Mouse (Mus musculus) limb, embryonic 15.5 days (tissue): Measurements from ENCODE around the gene Pcnt. TPM values are rescaled to one million over a fixed set of nuclear protein-coding genes. Genes with fewer than 3 reads are reported as not detected.

Source experiments
- ATAC-seq: fragments of 200-750 bp; cut with Nextera tagmentation; 2 replicates; pipeline ENCODE4 v1.8.0; 2017; ENCODE audit warnings: low read depth, moderate TSS enrichment; ENCODE audit not compliant: insufficient number of reproducible peaks, low FRiP score, low TSS enrichment
- H3K27ac ChIP-seq: fragments of 300-500 bp; sonication (generic); 2 replicates; pipeline ENCODE4 v1.5.1; 2015; ENCODE audit warnings: moderate library complexity, mild to moderate bottlenecking, inconsistent platforms
- H3K27me3 ChIP-seq: fragments of 300-500 bp; sonication (generic); 2 replicates; pipeline ENCODE4 v1.6.1; 2015; ENCODE audit warnings: inconsistent platforms
- H3K36me3 ChIP-seq: fragments of 300-500 bp; sonication (generic); 2 replicates; pipeline ENCODE4 v1.6.1; 2015; ENCODE audit warnings: inconsistent platforms
- H3K4me1 ChIP-seq: fragments of 300-500 bp; sonication (generic); 2 replicates; pipeline ENCODE4 v1.6.1; 2015; ENCODE audit warnings: inconsistent platforms
- H3K4me2 ChIP-seq: fragments of 300-500 bp; sonication (generic); 2 replicates; pipeline ENCODE4 v1.6.1; 2015; ENCODE audit warnings: mild to moderate bottlenecking, inconsistent platforms
- H3K4me3 ChIP-seq: fragments of 300-500 bp; sonication (generic); 2 replicates; pipeline ENCODE4 v1.5.1; 2015; ENCODE audit warnings: mild to moderate bottlenecking, inconsistent platforms
- H3K9ac ChIP-seq: fragments of 300-500 bp; sonication (generic); 2 replicates; pipeline ENCODE4 v1.6.1; 2015; ENCODE audit warnings: inconsistent platforms
- H3K9me3 ChIP-seq: fragments of 300-500 bp; sonication (generic); 2 replicates; pipeline ENCODE4 v1.6.1; 2016; ENCODE audit warnings: inconsistent platforms
- WGBS: fragments of 180-500 bp; shearing (Covaris S2); methylation state at CpG from one replicate; pipeline ENCODE4 v1.1.7; 2015; 5-methylcytosine and 5-hydroxymethylcytosine counted together
- polyA plus RNA-seq: library from polyadenylated mRNA; unstranded; fragments of >200 nt; fragmentation: Nextera tagmentation; extraction: Ambion mirVana; gene quantifications from 2 replicates; pipeline ENCODE4 v1.2.1, GENCODE M21; 2015

The Pcnt gene
- 14.6 and 14.8 TPM in 2 replicates for polyA plus RNA-seq

DNA sequence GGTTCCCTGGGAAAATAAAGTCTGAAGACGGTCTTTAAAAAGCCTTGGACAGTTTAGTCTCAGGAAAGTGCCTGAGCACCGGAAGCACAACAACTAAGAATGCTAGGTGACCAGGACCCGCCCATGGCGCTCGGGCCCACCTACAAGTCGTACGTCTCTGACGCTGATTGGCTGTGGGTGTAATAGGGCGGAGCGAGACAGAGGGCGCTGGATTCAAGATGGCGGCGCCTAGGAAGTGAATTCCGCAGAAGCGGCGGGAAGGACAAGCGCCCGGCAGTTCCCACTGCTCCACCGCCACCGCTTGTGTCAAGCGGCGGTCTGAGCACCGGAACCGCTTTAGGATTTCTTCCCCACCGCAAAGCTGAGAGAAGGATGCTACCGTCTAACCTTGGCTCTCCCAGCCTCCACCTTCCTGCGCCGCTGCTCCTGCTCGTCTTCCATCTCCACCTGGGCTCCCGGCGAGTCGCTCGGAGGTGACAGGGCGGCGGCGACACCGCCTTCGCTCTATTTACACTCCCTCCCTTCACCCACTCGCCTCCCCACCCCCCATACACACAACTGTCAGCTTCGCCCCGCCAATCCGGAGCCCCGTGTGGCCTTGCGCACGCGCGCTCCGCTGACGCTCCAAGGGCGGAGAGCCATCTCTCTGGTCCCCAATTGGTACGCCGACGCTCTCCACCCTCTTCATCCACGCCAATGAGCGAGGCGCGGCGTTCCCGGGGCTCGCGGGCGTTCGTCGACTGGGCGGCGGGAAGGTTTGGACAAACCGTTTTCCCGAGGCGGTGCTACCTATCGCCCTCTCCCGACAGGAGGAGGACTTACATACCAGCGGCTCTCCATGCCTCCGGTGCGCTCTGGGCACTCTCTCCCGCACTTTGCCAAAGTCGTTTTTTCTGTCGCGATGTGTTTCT lies at the start of gene Pcnt:
TSS of gene Pcnt (minus strand) at position 609 of the 911 bp plus-strand sequence.
- no peaks in the 10 kb centered on the region for H3K9me3 ChIP-seq
- WGBS = under 1% methylated on average over 78 of the region's 78 CpGs
- H3K27me3 ChIP-seq = no peaks in the 10 kb centered on the region
- peak within 1 kb of the TSS; percentile 78 for H3K4me2 ChIP-seq
- peak; percentile 99 for ATAC-seq
- peak within 1 kb of the TSS; percentile 62 for H3K4me3 ChIP-seq
- peaks cover 21% of the 10 kb centered on the region for H3K36me3 ChIP-seq
- peaks cover 23% of the 10 kb centered on the region for H3K4me1 ChIP-seq
- H3K27ac ChIP-seq = peak within 1 kb of the TSS; percentile 91
- H3K9ac ChIP-seq = peak within 1 kb of the TSS; percentile 58

DNA sequence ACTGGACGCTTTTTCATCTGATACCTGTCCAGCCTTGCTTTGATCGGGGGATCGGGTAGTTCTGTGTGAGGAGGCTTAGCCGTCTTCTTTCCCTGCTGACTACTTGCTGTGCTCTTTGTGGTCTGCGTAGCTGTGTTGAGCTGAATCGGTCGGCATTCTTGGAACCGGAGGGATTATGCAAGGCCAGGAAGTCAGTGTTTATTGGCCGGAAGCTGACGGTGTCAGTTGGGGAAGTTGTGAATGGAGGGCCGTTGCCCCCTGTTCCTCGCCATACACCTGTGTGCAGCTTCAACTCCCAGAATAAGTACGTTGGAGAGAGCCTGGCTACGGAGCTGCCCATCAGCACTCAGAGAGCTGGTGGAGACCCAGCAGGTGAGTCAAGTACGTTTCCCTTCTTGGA lies 46.6 kb upstream of the Pcnt start:
- no peak overlapping the region for H3K9ac ChIP-seq
- no peak overlapping the region for H3K4me3 ChIP-seq
- no peak overlapping the region for H3K27ac ChIP-seq
- peaks cover 86% of the 10 kb centered on the region for H3K36me3 ChIP-seq
- no peaks in the 10 kb centered on the region for H3K9me3 ChIP-seq
- 91% methylated on average over 15 of the region's 15 CpGs for WGBS
- no peaks in the 10 kb centered on the region for H3K4me1 ChIP-seq
- H3K27me3 ChIP-seq = no peaks in the 10 kb centered on the region
- ATAC-seq = no peak
- H3K4me2 ChIP-seq = no peak overlapping the region

DNA sequence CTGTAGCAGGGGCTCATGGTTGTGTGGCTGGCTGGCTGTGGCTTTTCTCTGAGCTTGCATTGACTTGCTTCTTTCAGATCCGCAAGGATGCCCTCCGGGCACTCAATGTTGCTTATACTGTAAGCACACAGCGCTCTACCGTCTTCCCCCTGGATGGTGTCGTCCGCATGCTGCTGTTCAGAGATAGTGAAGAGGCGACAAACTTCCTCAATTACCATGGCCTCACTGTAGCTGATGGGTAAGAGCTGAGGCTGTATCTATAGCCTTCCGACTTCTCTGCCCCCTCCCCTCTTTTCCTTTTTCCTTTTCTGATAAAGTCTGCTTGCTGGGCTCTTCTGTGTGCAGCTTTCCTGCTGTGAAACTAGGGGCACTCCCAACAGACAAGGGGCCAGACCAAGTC lies 45.7 kb upstream of the Pcnt start:
- Histone ChIP-seq H3K4me3 (no peak overlapping the region), H3K4me2 (no peak overlapping the region), H3K27me3 (no peaks in the 10 kb centered on the region), H3K4me1 (no peaks in the 10 kb centered on the region), H3K36me3 (peaks cover 84% of the 10 kb centered on the region), H3K9ac (no peak overlapping the region), H3K27ac (no peak overlapping the region), H3K9me3 (no peaks in the 10 kb centered on the region)
- 89% methylated on average over 8 of the region's 8 CpGs for WGBS
- ATAC-seq = no peak

DNA sequence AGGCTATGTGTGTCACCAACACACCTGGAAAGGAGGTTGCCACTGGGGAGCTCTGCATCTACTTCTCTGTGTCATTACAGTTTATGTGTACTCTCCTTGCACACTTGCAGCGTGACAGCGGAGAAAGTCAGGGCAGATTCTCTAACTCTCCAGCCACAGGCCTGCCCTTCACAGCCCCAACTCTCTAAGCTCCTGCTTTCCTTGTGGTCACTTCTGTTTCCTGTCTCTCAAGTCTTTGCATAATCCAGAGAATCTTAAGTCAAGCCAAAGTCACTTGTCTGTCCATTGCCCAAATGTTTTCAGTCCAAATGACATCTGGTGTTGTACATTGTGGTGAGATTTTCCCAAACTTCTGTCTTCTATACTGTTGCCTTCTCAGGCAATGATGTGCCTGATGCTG lies 43.7 kb upstream of the Pcnt start:
- Histone ChIP-seq H3K4me1 (no peaks in the 10 kb centered on the region), H3K4me2 (no peak overlapping the region), H3K27ac (no peak overlapping the region), H3K36me3 (peaks cover 92% of the 10 kb centered on the region), H3K27me3 (no peaks in the 10 kb centered on the region), H3K9ac (no peak overlapping the region), H3K9me3 (no peaks in the 10 kb centered on the region), H3K4me3 (no peak overlapping the region)
- ATAC-seq = no peak
- WGBS = 83% methylated on average over 2 of the region's 2 CpGs

DNA sequence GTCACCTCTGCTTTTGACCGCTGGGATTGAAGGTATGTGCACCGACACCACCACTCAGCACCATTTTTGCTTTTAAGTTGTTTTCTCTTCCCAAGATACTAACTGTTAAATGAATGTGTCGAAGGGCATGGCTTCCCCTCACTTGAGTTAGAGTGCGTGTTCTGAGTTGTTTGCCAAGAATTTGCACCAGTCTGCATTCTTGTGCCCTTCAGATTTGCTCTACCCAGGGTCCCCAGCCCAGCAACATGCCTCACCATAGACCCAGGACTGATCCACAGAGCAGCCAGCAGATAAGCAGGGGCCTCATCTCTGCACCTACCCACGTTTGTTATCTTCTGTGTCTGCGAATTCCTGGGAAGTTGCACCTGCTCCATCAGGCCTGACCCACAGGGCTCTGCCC lies 38.9 kb upstream of the Pcnt start:
- Histone ChIP-seq H3K4me2 (no peak overlapping the region), H3K36me3 (peaks cover 93% of the 10 kb centered on the region), H3K4me1 (no peaks in the 10 kb centered on the region), H3K4me3 (no peak overlapping the region), H3K27ac (no peak overlapping the region), H3K27me3 (no peaks in the 10 kb centered on the region), H3K9ac (no peak overlapping the region), H3K9me3 (no peaks in the 10 kb centered on the region)
- no peak for ATAC-seq
- 91% methylated on average over 6 of the region's 6 CpGs for WGBS

DNA sequence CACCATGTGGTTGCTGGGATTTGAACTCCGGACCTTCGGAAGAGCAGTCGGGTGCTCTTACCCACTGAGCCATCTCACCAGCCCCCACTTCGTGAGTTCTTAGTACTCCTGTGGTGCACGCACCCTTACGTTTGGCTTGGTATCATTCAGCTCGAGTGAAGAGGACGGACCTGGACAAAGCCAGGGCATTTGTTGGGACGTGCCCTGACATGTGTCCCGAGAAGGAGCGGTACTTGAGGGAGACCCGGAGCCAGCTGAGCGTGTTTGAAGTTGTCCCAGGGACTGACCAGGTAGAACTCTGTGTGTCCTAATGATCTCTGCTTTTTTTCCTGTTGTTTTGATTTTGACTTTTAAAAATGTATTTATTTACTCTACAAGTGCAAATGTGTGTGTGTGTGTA lies 38.3 kb upstream of the Pcnt start:
- H3K9me3 ChIP-seq = no peaks in the 10 kb centered on the region
- no peaks in the 10 kb centered on the region for H3K27me3 ChIP-seq
- no peak overlapping the region for H3K4me2 ChIP-seq
- no peak overlapping the region for H3K27ac ChIP-seq
- H3K9ac ChIP-seq = no peak overlapping the region
- WGBS = 86% methylated on average over 13 of the region's 13 CpGs
- peaks cover 92% of the 10 kb centered on the region for H3K36me3 ChIP-seq
- H3K4me1 ChIP-seq = no peaks in the 10 kb centered on the region
- ATAC-seq = no peak
- no peak overlapping the region for H3K4me3 ChIP-seq

DNA sequence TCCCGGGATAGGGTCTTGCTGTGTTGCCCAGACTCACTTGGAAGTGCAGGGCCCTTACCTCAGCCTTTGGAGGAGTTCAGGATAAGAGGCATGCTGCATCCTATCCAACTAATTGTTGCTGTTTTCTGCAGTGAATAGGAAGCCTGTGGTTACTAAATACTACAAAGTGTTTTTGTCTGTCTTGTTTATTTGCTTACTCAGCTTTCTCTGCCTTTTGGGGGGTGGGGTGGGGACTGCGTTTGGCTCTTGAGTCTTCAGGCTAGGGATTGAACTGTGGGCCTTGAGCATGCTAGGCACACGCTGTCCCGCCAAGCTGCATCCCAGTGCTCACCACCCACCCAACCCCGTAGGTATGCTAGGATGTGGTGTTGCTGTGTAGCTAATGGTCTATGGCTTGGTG lies 31.2 kb upstream of the Pcnt start:
- Histone ChIP-seq H3K9ac (no peak overlapping the region), H3K9me3 (no peaks in the 10 kb centered on the region), H3K4me3 (no peak overlapping the region), H3K27me3 (no peaks in the 10 kb centered on the region), H3K4me1 (peaks cover 9% of the 10 kb centered on the region; the same call in 1 of the 2 replicates), H3K4me2 (no peak overlapping the region), H3K27ac (no peak overlapping the region), H3K36me3 (peaks cover 70% of the 10 kb centered on the region)
- ATAC-seq = no peak
- WGBS = 94% methylated on average over 5 of the region's 5 CpGs

DNA sequence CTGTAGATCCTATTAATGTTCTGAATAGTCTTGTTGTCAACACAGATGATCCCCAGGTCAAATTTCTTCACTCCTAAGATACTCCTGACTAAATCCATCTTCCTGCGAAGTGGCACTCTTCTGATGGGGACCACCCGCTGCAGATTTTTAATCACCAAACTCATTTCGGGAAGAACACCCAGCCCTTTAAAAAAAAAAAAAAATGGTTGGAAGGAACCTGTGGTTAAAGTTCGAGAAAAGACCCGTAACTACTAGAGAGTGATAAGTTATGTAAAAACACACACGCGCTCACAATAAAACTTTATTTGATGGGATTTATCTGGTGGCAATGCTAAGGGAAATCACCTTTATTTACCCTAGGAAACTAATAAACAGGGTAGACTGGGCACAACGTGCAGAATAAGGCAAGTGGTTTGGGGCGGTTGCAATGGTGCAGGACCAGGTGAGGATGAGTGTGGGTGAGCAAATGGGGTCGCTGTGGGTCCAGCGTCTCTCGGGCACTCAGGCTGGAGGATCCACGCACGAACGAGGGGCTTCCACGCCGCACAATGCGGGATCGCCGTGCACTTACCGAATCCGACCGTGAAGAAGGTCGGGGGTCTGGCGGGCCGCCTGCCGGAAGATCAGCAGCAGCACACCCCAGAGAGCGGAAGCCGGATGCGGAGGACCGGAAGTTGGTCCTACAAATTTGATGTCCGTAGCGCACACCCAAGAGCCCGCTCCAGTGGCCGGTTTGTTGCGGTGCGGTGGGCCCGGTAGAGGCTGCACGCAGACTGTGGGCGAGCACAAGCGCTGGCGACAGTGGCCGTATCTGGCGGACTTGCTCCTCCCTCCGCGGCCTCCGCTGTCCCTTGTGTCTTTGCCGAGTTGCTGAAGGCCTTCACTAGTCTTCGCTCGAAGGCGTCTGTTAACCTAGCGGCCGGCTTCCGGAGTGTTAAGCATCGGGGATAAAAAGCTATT lies 25.9 kb upstream of the Pcnt start, which contains the start of the genes Mcm3ap and Ybey:
TSS of gene Mcm3ap (plus strand) at position 725 of the 960 bp plus-strand sequence.
TSS of gene Ybey (minus strand) at position 912 of the 960 bp plus-strand sequence.
- H3K9me3 ChIP-seq = no peaks in the 10 kb centered on the region
- peak; percentile 89 for ATAC-seq

DNA sequence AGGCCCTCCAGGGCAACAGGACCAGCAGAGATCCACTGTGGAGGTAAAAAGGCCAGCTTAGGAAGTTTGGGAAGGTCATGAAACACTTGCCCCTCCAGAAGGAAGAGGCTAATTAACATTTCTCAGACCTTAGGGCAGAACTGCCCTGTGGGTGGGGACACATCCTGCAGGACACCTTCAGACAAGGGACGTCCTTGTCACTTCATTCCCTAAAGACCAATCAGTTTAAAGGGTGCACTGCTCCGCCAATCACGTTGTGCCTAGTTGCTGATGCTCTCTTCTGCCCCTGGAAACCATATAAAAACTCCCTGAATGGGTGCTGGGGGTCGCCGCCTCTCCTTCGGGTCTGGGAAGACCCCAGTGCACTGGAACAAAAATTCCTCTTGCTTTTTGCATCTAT lies 20.1 kb upstream of the Pcnt start:
- no peaks in the 10 kb centered on the region for H3K4me1 ChIP-seq
- WGBS = 84% methylated on average over 6 of the region's 6 CpGs
- H3K9me3 ChIP-seq = no peaks in the 10 kb centered on the region
- H3K4me2 ChIP-seq = no peak overlapping the region
- no peak overlapping the region for H3K9ac ChIP-seq
- no peaks in the 10 kb centered on the region for H3K27me3 ChIP-seq
- no peak overlapping the region for H3K4me3 ChIP-seq
- no peak overlapping the region for H3K27ac ChIP-seq
- no peak for ATAC-seq
- H3K36me3 ChIP-seq = peaks cover 11% of the 10 kb centered on the region; the same call in 1 of the 2 replicates

More for the DNA sequence above, 25.9 kb upstream of the Pcnt start, which contains the start of the genes Mcm3ap and Ybey:
- Histone ChIP-seq H3K9ac (peak within 1 kb of the TSS; percentile 73), H3K27me3 (no peaks in the 10 kb centered on the region), H3K27ac (peak within 1 kb of the TSS; percentile 86), H3K4me3 (peak within 1 kb of the TSS; percentile 67), H3K4me2 (peak within 1 kb of the TSS; percentile 44), H3K36me3 (peaks cover 36% of the 10 kb centered on the region), H3K4me1 (peaks cover 9% of the 10 kb centered on the region; the same call in 1 of the 2 replicates)
- WGBS = under 1% methylated on average over 55 of the region's 55 CpGs

DNA sequence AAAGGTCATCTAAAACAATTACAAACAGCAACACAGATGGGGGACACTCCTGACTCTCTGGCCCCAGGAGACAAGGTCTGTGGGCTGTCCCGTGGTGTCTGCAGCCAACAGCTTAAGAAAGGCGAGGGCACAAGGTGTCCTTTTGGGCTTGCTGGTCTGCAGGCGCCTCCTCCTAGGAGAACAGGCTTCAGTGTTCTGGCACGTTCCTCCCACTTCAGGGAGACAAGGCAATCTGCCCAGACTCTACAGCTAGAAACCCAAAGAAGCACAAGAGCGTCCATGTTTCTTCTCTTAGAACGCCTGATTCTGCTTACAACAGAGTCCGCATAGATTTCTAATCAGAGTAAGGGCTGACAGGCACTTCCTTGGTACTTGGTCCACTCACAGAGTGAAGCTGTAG lies 19.7 kb upstream of the Pcnt start:
- no peak overlapping the region for H3K4me2 ChIP-seq
- H3K9me3 ChIP-seq = no peaks in the 10 kb centered on the region
- WGBS = 88% methylated on average over 7 of the region's 7 CpGs
- no peaks in the 10 kb centered on the region for H3K27me3 ChIP-seq
- H3K27ac ChIP-seq = no peak overlapping the region
- H3K4me1 ChIP-seq = no peaks in the 10 kb centered on the region
- H3K9ac ChIP-seq = no peak overlapping the region
- ATAC-seq = no peak
- no peak overlapping the region for H3K4me3 ChIP-seq
- peaks cover 11% of the 10 kb centered on the region; the same call in 1 of the 2 replicates for H3K36me3 ChIP-seq

DNA sequence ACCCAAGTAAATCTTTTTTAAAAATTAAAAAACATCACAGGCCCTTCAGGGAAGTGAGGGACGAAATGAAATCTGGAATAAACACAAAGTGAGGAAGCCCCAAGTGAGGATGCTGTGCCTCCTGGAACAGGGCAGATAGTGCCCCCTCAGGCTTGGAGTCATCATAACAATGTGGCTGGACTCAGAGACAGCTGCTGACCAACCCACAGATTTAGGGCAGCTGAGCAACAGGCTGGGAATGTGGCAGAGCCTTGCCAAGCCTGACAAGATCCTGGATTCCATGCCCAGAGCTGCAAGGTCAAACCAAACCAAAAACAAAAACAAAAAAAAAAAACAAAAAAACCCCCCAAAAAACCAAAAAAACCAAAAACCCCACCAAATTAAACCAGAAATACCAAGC lies 18.7 kb upstream of the Pcnt start:
- no peak overlapping the region for H3K4me2 ChIP-seq
- no peak for ATAC-seq
- no peak overlapping the region for H3K27ac ChIP-seq
- no peaks in the 10 kb centered on the region for H3K9me3 ChIP-seq
- peaks cover 11% of the 10 kb centered on the region; the same call in 1 of the 2 replicates for H3K36me3 ChIP-seq
- H3K4me1 ChIP-seq = no peaks in the 10 kb centered on the region
- H3K9ac ChIP-seq = no peak overlapping the region
- WGBS = 95% methylated on average over 1 of the region's 1 CpGs
- no peaks in the 10 kb centered on the region for H3K27me3 ChIP-seq
- no peak overlapping the region for H3K4me3 ChIP-seq
